19 mouse cellular contexts compared by ENCODE assay signal in genomic region chr6:125931926-125932325, GRCm38 (mm10).
"Had no signal": no experiment of that assay in that cellular context is flagged by ENCODE, and none has a peak within 500 bp of the region (broad histone marks: within the 10 kb centered on the region; RNA-seq: fewer than 3 reads in every experiment).

No protein-coding gene starts in this region.

- ATAC-seq: liver, embryonic 12.5 days; lung, postnatal 0 days; midbrain, embryonic 13.5 days; midbrain, embryonic 15.5 days had no signal

- H3K27ac ChIP-seq: liver, embryonic 12.5 days; liver, embryonic 14.5 days; lung, embryonic 15.5 days; macrophage; midbrain, embryonic 13.5 days; midbrain, embryonic 15.5 days; neural tube, embryonic 12.5 days; stomach, embryonic 15.5 days; stomach, postnatal 0 days had no signal

- H3K4me2 ChIP-seq: liver, embryonic 12.5 days; lung, embryonic 15.5 days; midbrain, embryonic 11.5 days; midbrain, embryonic 13.5 days; midbrain, embryonic 15.5 days; neural tube, embryonic 12.5 days; stomach, embryonic 15.5 days had no signal

- H3K9me3 ChIP-seq: liver, embryonic 12.5 days; lung, embryonic 15.5 days; megakaryocyte, embryonic 14.5 days; midbrain, embryonic 13.5 days; midbrain, embryonic 15.5 days; neural tube, embryonic 12.5 days; stomach, embryonic 15.5 days had no signal

- H3K27me3 ChIP-seq: liver, embryonic 12.5 days; lung, embryonic 15.5 days; midbrain, embryonic 13.5 days; midbrain, embryonic 15.5 days; neural tube, embryonic 12.5 days; stomach, embryonic 15.5 days had no signal

- H3K36me3 ChIP-seq: liver, embryonic 12.5 days; lung, embryonic 15.5 days; midbrain, embryonic 13.5 days; midbrain, embryonic 15.5 days; neural tube, embryonic 12.5 days; stomach, embryonic 15.5 days had no signal

- H3K4me1 ChIP-seq: liver, embryonic 12.5 days; lung, embryonic 15.5 days; megakaryocyte, embryonic 14.5 days; midbrain, embryonic 13.5 days; midbrain, embryonic 15.5 days; neural tube, embryonic 12.5 days; stomach, embryonic 15.5 days had no signal

- H3K4me3 ChIP-seq: liver, embryonic 12.5 days; lung, embryonic 15.5 days; megakaryocyte, embryonic 14.5 days; midbrain, embryonic 13.5 days; midbrain, embryonic 15.5 days; neural tube, embryonic 12.5 days; stomach, embryonic 15.5 days had no signal

- DNase-seq: lung, adult 2 months; lung, postnatal 14 days; lung, postnatal 36 days; right cerebral cortex, postnatal 14 days; thymus, adult 2 months; thymus, postnatal 25 days; thymus, postnatal 4 days had no signal

- H3K9ac ChIP-seq: liver, embryonic 12.5 days; liver, embryonic 14.5 days; lung, embryonic 15.5 days; midbrain, embryonic 13.5 days; midbrain, embryonic 15.5 days; neural tube, embryonic 12.5 days; stomach, embryonic 15.5 days had no signal
